Mouse (Mus musculus): ENCODE results near the gene Loxl1. TPM values are rescaled to one million over a fixed set of nuclear protein-coding genes. Genes with fewer than 3 reads are reported as not detected.

Loxl1 gene
- polyA plus RNA-seq, 1 experiment = 231 TPM

DNA sequence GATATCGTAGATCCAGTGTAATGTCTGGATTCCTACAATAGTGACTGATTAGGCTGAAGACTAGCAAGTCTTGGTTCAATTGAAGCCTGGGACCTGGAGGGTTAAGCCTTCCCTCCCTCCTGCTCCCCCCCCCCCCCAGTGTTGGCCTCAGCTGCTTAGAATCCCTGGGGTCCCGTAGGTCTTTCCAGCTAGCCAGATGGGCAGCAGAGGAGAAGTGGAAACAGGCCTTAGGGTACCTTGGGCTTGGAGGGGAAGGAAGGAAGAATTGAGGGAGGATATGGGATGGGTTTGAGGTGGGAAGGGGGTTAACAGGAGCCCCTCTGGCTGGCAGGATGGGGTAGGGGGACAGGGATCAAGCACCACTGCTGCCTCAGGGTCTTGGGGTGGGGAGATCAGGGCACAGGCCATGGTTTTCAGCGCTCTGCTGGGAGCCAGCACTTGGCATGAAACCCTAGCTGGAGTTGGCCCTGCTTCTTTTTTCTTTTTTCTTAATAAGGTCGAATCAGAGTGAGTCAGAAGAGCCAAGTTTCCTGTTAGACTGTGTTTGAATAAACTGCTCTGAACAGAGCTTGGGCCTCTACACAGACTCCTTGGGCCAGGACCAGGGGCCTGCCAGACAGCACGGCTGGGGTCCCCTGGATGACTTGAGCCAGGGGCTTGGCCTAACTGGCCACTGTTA lies 1.8 kb upstream of the Loxl1 start:
- Histone ChIP-seq H3K4me1 (ENCODE audit: control insufficient read depth, insufficient read depth, low read length) (no peaks in the 10 kb centered on the region), H3K4me3 (replicated peaks; ENCODE audit: extremely low read depth, low read depth, low read length) (no peak overlapping the region)
- 42% methylated on average over 5 of the region's 5 CpGs for WGBS
- DNase-seq = no peak
- TF ChIP-seq POLR2A (IDR thresholded peaks at IDR 0.05; ENCODE audit: borderline replicate concordance, extremely low read depth, low read depth, low read length) (no peak), CTCF (IDR thresholded peaks at IDR 0.05; ENCODE audit: insufficient read depth, low read length) (no peak)

DNA sequence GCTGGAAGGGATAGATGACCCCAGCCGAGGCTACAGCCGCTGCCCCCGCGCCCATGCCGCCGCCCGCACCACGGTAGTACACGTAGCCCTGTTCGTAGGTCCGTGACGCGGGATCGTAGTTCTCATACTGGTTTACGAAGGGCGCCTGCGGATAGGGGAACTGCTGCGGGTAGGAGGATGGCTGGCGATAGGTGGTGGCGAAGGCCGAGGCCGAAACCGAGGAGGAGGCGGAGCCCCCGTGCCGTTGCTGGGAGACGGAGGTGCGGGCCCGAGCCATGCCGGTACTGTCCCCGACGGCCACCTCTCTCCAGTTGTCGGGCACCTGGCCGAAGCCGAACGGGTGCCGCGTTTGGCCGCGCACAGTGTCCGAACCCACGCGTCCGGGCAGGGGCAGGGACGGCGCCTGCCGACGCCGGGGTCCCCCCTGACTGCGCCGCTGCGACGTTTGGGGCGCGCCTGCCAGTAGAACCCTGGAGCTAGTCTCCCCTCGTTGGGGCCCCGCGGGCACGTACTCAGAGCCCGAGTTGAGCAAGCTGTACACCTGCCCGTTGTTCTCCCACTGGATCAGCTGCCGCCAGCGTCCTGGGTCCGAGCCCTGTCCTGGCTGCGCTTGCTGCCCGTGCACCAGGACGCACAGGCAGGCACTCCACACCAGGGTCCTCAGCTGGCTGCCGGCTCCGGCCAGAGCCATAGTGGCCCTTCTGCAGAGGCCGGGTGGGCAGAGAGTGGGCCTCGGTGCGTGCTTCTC lies 616 bp downstream of the Loxl1 start:
- WGBS = 2% methylated on average over 70 of the region's 72 CpGs
- TF ChIP-seq CTCF (IDR thresholded peaks at IDR 0.05; ENCODE audit: insufficient read depth, low read length) (no peak), POLR2A (IDR thresholded peaks at IDR 0.05; ENCODE audit: borderline replicate concordance, extremely low read depth, low read depth, low read length) (no peak)
- Histone ChIP-seq H3K4me3 (replicated peaks; ENCODE audit: extremely low read depth, low read depth, low read length) (peak overlapping the region; percentile 54), H3K4me1 (ENCODE audit: control insufficient read depth, insufficient read depth, low read length) (no peaks in the 10 kb centered on the region)
- DNase-seq = no peak

- 65% methylated on average over 33 of the region's 33 CpGs for WGBS
- peak overlapping the region; percentile 25 for H3K4me3 ChIP-seq (replicated peaks; ENCODE audit: extremely low read depth, low read depth, low read length)
- H3K4me1 ChIP-seq (ENCODE audit: control insufficient read depth, insufficient read depth, low read length) = no peaks in the 10 kb centered on the region
- no peak for DNase-seq
- TF ChIP-seq CTCF (IDR thresholded peaks at IDR 0.05; ENCODE audit: insufficient read depth, low read length) (no peak), POLR2A (IDR thresholded peaks at IDR 0.05; ENCODE audit: borderline replicate concordance, extremely low read depth, low read depth, low read length) (no peak)
These were observed 1.6 kb downstream of the Loxl1 start for GRCm38 (mm10) chr9:58311191-58311910.

DNA sequence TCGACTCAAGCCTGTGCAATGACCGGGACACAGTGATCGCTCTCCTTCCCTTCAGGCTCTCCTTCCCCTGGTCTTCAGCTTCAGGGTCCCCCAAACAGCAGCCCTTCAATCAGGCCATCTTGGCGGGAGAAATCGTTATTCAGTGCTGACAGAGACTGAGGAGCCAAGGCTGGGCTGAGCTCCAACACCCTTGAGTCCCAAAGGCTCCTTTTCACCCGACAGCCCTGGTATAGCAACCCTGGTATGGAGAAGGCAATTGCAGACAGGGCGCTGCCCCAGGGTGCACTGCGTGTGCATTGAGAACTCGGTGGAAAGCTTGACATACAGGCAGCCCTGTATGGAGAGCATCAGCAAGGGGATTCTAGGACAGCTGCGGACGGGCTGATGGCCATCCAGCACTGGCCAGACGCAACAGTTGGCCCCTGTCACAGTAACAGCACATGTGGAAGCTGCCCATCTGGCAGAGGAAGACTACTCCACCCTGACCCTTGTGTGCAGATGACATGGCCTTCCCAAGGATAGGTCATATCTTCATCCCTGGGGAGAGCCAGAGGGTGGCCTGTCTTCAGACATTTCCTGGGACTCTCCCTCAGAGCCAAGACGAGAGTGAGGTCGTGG lies 2.8 kb downstream of the Loxl1 start:
- no peak for TF ChIP-seq CTCF (IDR thresholded peaks at IDR 0.05; ENCODE audit: insufficient read depth, low read length)
- no peak for TF ChIP-seq POLR2A (IDR thresholded peaks at IDR 0.05; ENCODE audit: borderline replicate concordance, extremely low read depth, low read depth, low read length)
- WGBS = 62% methylated on average over 14 of the region's 14 CpGs
- Histone ChIP-seq H3K4me3 (replicated peaks; ENCODE audit: extremely low read depth, low read depth, low read length) (peak overlapping the region; percentile 26), H3K4me1 (ENCODE audit: control insufficient read depth, insufficient read depth, low read length) (no peaks in the 10 kb centered on the region)
- peak; percentile 20 for DNase-seq

DNA sequence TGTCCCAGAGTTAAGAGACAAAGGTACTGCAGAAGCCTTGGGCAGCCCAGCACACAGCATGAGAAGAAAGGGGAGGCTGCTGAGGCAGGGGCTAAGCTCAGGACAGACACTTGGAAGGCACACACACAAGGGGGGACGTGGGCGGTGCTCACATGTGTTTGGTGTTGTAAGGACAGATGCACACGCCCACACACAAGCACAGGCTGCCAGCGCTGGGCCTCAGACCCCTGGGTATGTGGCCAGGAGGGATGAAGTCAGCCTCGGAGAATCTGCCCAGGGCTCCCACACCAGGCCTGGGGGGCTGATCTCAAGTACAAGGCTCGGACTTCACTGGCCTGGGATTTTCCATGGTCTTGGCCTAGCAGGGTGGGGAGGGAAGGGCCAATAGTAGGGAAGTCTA lies 4.6 kb downstream of the Loxl1 start:
- WGBS = 52% methylated on average over 6 of the region's 6 CpGs
- TF ChIP-seq POLR2A (IDR thresholded peaks at IDR 0.05; ENCODE audit: borderline replicate concordance, extremely low read depth, low read depth, low read length) = no peak
- TF ChIP-seq CTCF (IDR thresholded peaks at IDR 0.05; ENCODE audit: insufficient read depth, low read length) = no peak
- Histone ChIP-seq H3K4me1 (ENCODE audit: control insufficient read depth, insufficient read depth, low read length) (no peaks in the 10 kb centered on the region), H3K4me3 (replicated peaks; ENCODE audit: extremely low read depth, low read depth, low read length) (no peak overlapping the region)
- no peak for DNase-seq

DNA sequence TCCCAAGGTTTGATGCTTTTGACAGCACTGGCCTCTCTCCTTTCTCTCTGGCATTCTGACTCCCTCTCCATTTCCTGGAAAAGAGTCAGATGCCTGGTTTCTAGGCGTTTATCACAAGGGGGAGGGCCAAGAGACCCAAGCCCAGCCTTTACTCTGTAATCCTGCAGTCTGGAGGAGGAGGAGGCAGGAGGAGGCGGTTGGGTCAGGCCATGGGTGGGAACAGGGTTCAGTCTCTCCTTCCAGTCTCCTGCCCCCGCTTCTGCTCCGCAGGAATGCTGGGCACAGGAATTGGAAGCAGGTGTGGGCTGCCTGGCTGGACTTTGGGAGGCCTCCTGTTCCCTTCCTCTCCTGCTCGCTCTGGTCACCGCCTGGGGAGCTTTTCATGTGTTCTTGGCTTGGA lies 7.3 kb downstream of the Loxl1 start:
- no peak for DNase-seq
- 30% methylated on average over 6 of the region's 6 CpGs for WGBS
- no peaks in the 10 kb centered on the region for H3K4me1 ChIP-seq (ENCODE audit: control insufficient read depth, insufficient read depth, low read length)
- TF ChIP-seq POLR2A (IDR thresholded peaks at IDR 0.05; ENCODE audit: borderline replicate concordance, extremely low read depth, low read depth, low read length) (no peak), CTCF (IDR thresholded peaks at IDR 0.05; ENCODE audit: insufficient read depth, low read length) (no peak)
- H3K4me3 ChIP-seq (replicated peaks; ENCODE audit: extremely low read depth, low read depth, low read length) = no peak overlapping the region

GRCm38 (mm10) chr9:58303599-58304271 lies 9.3 kb downstream of the Loxl1 start:
- Histone ChIP-seq H3K4me1 (ENCODE audit: control insufficient read depth, insufficient read depth, low read length) (no peaks in the 10 kb centered on the region), H3K4me3 (replicated peaks; ENCODE audit: extremely low read depth, low read depth, low read length) (no peak overlapping the region)
- 41% methylated on average over 8 of the region's 8 CpGs for WGBS
- TF ChIP-seq POLR2A (IDR thresholded peaks at IDR 0.05; ENCODE audit: borderline replicate concordance, extremely low read depth, low read depth, low read length) (no peak), CTCF (IDR thresholded peaks at IDR 0.05; ENCODE audit: insufficient read depth, low read length) (no peak)
- DNase-seq = no peak

DNA sequence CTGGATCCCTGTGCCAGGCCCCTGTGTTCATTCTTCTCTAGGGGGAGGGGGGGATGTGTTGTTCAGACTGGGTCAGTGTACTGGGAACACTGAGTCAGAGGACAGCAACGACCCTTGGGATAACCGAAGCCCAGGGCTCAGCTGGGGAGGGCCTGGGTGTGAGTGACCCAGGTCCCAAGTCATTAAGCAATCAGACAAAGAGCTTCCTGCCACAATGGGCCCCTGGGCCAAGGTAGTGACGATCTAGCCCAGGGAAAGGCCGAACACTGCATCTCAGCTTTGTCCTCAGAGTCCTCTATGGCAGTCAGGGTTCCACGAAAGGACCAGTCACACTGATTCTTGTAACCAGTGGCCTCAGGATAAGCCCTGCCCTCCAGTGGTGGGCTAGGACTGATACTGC lies 9.9 kb downstream of the Loxl1 start:
- DNase-seq = no peak
- TF ChIP-seq CTCF (IDR thresholded peaks at IDR 0.05; ENCODE audit: insufficient read depth, low read length) (no peak), POLR2A (IDR thresholded peaks at IDR 0.05; ENCODE audit: borderline replicate concordance, extremely low read depth, low read depth, low read length) (no peak)
- Histone ChIP-seq H3K4me3 (replicated peaks; ENCODE audit: extremely low read depth, low read depth, low read length) (no peak overlapping the region), H3K4me1 (ENCODE audit: control insufficient read depth, insufficient read depth, low read length) (no peaks in the 10 kb centered on the region)
- WGBS = 56% methylated on average over 5 of the region's 5 CpGs

DNA sequence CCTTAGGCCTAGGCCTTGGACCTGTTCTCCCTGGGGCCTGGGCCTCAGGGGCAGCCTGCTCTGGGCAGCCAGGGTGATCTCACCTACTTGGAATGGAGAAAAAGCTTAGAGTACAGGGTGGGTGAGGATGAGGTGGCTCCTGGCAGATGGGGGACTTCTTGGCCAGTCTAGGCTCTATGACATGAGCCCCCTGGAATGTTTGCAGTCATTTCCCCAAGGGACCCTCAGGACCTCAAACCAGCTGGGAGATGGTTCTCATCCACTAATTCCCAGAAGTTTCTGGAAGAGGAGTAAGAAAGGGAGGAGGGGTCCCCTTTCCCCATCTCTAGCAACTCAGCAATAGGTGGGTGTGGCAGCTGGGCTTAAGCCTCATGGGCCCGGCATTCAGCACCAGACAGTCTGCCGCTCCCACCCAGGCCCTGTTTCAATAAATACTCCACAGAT lies 13.6 kb downstream of the Loxl1 start:
- DNase-seq = no peak
- TF ChIP-seq CTCF (IDR thresholded peaks at IDR 0.05; ENCODE audit: insufficient read depth, low read length) (no peak), POLR2A (IDR thresholded peaks at IDR 0.05; ENCODE audit: borderline replicate concordance, extremely low read depth, low read depth, low read length) (no peak)
- H3K4me3 ChIP-seq (replicated peaks; ENCODE audit: extremely low read depth, low read depth, low read length) = no peak overlapping the region
- 0 out of 2 replicates have a peak, but pooled peaks cover 2% of the 10 kb centered on the region for H3K4me1 ChIP-seq (ENCODE audit: control insufficient read depth, insufficient read depth, low read length)
- WGBS = 46% methylated on average over 2 of the region's 2 CpGs

All from lung, adult 2 months (tissue).